Mouse (Mus musculus) myocyte (in vitro differentiated cells): ENCODE data around the gene Aif1l. TPM values are rescaled to one million over a fixed set of nuclear protein-coding genes. Genes with fewer than 3 reads are reported as not detected.

Source experiments
- H3K27me3 ChIP-seq: one replicate; pipeline ENCODE4 v1.6.1; 2011; ENCODE audit not compliant: control insufficient read depth, insufficient read depth, insufficient read length
- H3K36me3 ChIP-seq: one replicate; pipeline ENCODE4 v1.6.1; 2011; ENCODE audit not compliant: control insufficient read depth, insufficient read depth
- H3K4me2 ChIP-seq: one replicate; pipeline ENCODE4 v1.6.1; 2011; ENCODE audit warnings: low read depth, control low read depth
- H3K4me3 ChIP-seq: one replicate; pipeline ENCODE4 v1.5.1; 2011; ENCODE audit warnings: mild to moderate bottlenecking, control low read depth, moderate library complexity
- H3K79me2 ChIP-seq: one replicate; pipeline ENCODE4 v1.6.1; 2011; ENCODE audit not compliant: control insufficient read depth, insufficient read depth
- H3ac ChIP-seq: one replicate; pipeline ENCODE4 v1.6.1; 2011; ENCODE audit not compliant: control insufficient read depth, insufficient read length
- CEBPB ChIP-seq: IDR thresholded peaks from 2 replicates; pipeline ENCODE4 v1.6.1; 2011; ENCODE audit warnings: mild to moderate bottlenecking, moderate library complexity; ENCODE audit not compliant: poor library complexity, insufficient read depth, severe bottlenecking
- E2F4 ChIP-seq: IDR thresholded peaks from one replicate; pipeline ENCODE4 v1.6.1; 2011; ENCODE audit warnings: mild to moderate bottlenecking, control low read depth, moderate library complexity; ENCODE audit not compliant: insufficient read depth
- MAX ChIP-seq: IDR thresholded peaks from one replicate; pipeline ENCODE4 v1.6.1; 2011; ENCODE audit warnings: low read depth, mild to moderate bottlenecking, control low read depth
- MYOD1 ChIP-seq, 3 experiments: IDR thresholded peaks; one replicate each; pipeline ENCODE4 v1.6.1; 2011; ENCODE audit warnings: control low read depth in 2 of 3, low read depth in 2 of 3, mild to moderate bottlenecking in 2 of 3, moderate library complexity in 1 of 3; ENCODE audit not compliant: insufficient read length in 2 of 3, control insufficient read depth in 1 of 3
- MYOG ChIP-seq, 3 experiments: IDR thresholded peaks; one replicate each; pipeline ENCODE4 v1.6.1; 2011; ENCODE audit warnings: control low read depth in 2 of 3, low read depth in 2 of 3, mild to moderate bottlenecking in 2 of 3; ENCODE audit not compliant: insufficient read length in 2 of 3, control insufficient read depth in 1 of 3, insufficient read depth in 1 of 3
- POLR2A ChIP-seq: IDR thresholded peaks from one replicate; pipeline ENCODE4 v1.6.1; 2011; ENCODE audit warnings: low read depth, mild to moderate bottlenecking, control low read depth, moderate library complexity; ENCODE audit not compliant: insufficient read length
- POLR2AphosphoS2 ChIP-seq: IDR thresholded peaks from one replicate; pipeline ENCODE4 v1.6.1; 2011; ENCODE audit warnings: low read depth, control low read depth; ENCODE audit not compliant: insufficient read length
- REST ChIP-seq: IDR thresholded peaks from one replicate; pipeline ENCODE4 v1.6.1; 2011; ENCODE audit warnings: mild to moderate bottlenecking, control low read depth, moderate library complexity; ENCODE audit not compliant: insufficient read depth, insufficient read length
- SRF ChIP-seq: IDR thresholded peaks from one replicate; pipeline ENCODE4 v1.6.1; 2011; ENCODE audit warnings: low read depth; ENCODE audit not compliant: control insufficient read depth, insufficient read length
- TCF12 ChIP-seq: IDR thresholded peaks from one replicate; pipeline ENCODE4 v1.6.1; 2011; ENCODE audit warnings: mild to moderate bottlenecking, control low read depth; ENCODE audit not compliant: poor library complexity, insufficient read depth, severe bottlenecking
- TCF3 ChIP-seq: IDR thresholded peaks from one replicate; pipeline ENCODE4 v1.6.1; 2011; ENCODE audit warnings: low read depth, control low read depth; ENCODE audit not compliant: insufficient read length
- USF1 ChIP-seq: IDR thresholded peaks from one replicate; pipeline ENCODE4 v1.6.1; 2011; ENCODE audit warnings: low read depth, mild to moderate bottlenecking, control low read depth, moderate library complexity
- polyA plus RNA-seq: library from polyadenylated mRNA; unstranded; fragments of >200 nt; fragmentation: generic; extraction: Trizol; gene quantifications from one replicate; pipeline ENCODE4 v1.2.1, GENCODE M21; 2012; ENCODE audit warnings: missing spikeins

The Aif1l gene
- polyA plus RNA-seq, 1 experiment = 159 TPM

DNA sequence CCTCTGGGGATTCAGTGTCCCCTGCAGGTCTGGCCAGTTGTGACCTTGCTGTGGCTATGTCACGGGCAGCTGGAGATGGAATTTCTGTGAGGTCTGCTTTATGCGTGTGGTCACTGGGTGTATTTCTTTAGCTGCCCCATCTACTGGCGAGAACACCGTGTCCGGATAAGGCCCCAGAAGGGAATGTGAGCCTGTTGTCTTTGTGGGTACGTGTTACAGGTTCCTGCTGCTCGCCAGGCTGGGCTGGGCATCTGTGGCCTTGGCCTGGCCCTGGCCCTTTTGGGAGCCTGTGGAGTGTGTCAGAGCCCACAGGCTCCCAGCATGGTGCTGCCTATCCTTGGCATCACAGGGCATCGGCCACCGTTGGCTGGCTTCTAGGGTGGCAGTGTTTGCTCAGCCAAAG, 4.8 kb downstream of the Aif1l start:
- TF ChIP-seq POLR2A = no peak
- peak; percentile 26 to 93 (median 48) for TF ChIP-seq MYOG (IDR thresholded peaks at IDR 0.05; ENCODE audit: control insufficient read depth in 1 of 3, insufficient read depth in 1 of 3, insufficient read length in 2 of 3, low read depth in 2 of 3)
- TF ChIP-seq MYOD1 (IDR thresholded peaks at IDR 0.05; ENCODE audit: control insufficient read depth in 1 of 3, insufficient read length in 2 of 3, low read depth in 2 of 3) = peak in 2 of 3 experiments; percentile 13 to 84
- no peak for TF ChIP-seq USF1
- peak; percentile 46 for TF ChIP-seq POLR2AphosphoS2
- Histone ChIP-seq H3K79me2 (no peaks in the 10 kb centered on the region), H3K4me3 (no peak overlapping the region), H3K27me3 (no peaks in the 10 kb centered on the region), H3ac (no peak overlapping the region), H3K36me3 (no peaks in the 10 kb centered on the region), H3K4me2 (no peak overlapping the region)

DNA sequence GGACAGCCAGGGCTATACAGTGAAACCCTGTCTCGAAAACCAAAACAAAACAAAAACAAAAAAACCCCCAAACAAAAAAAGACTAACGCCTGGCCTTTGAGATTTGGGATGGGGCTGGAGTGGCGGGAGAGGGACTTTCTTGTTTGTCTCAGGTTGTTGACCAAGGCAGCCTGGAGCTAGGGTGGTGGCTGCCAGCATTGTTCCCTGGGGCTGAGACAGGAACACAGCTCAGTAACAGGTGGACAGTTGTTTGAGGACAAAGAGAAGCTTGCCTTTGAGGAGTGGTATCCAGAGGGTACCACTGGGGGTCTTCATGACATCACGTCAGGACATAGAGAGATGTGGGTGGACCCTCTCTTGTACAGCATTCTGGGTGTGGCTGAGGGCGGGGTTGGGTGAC, 5.7 kb downstream of the Aif1l start:
- TF ChIP-seq MYOD1 (IDR thresholded peaks at IDR 0.05; ENCODE audit: control insufficient read depth in 1 of 3, insufficient read length in 2 of 3, low read depth in 2 of 3) (peak in 1 of 3 experiments; percentile 47), POLR2A (no peak), SRF (no peak), MYOG (IDR thresholded peaks at IDR 0.05; ENCODE audit: control insufficient read depth in 1 of 3, insufficient read depth in 1 of 3, insufficient read length in 2 of 3, low read depth in 2 of 3) (peak in 1 of 3 experiments; percentile 15), MAX (no peak), TCF3 (no peak)
- Histone ChIP-seq H3K36me3 (no peaks in the 10 kb centered on the region), H3K79me2 (no peaks in the 10 kb centered on the region), H3ac (no peak overlapping the region), H3K27me3 (no peaks in the 10 kb centered on the region), H3K4me3 (no peak overlapping the region), H3K4me2 (no peak overlapping the region)

GRCm38 (mm10) chr2:31957211-31957610, 7.3 kb downstream of the Aif1l start:
- H3K79me2 ChIP-seq = no peaks in the 10 kb centered on the region
- H3ac ChIP-seq = no peak overlapping the region
- no peak overlapping the region for H3K4me2 ChIP-seq
- TF ChIP-seq MYOG (IDR thresholded peaks at IDR 0.05; ENCODE audit: control insufficient read depth in 1 of 3, insufficient read depth in 1 of 3, insufficient read length in 2 of 3, low read depth in 2 of 3) (peak; percentile 96 to 100 (median 99)), TCF3 (peak; percentile 99), TCF12 (peak; percentile 98), CEBPB (no peak), POLR2AphosphoS2 (no peak), POLR2A (no peak), USF1 (no peak), REST (no peak), MYOD1 (IDR thresholded peaks at IDR 0.05; ENCODE audit: control insufficient read depth in 1 of 3, insufficient read length in 2 of 3, low read depth in 2 of 3) (peak in 2 of 3 experiments; percentile 99), MAX (no peak), E2F4 (no peak)
- no peak overlapping the region for H3K4me3 ChIP-seq
- H3K36me3 ChIP-seq = no peaks in the 10 kb centered on the region
- H3K27me3 ChIP-seq = no peaks in the 10 kb centered on the region

GRCm38 (mm10) chr2:31960986-31961385, 11.0 kb downstream of the Aif1l start:
- H3K4me2 ChIP-seq = no peak overlapping the region
- H3K4me3 ChIP-seq = no peak overlapping the region
- no peaks in the 10 kb centered on the region for H3K36me3 ChIP-seq
- no peaks in the 10 kb centered on the region for H3K79me2 ChIP-seq
- no peak for TF ChIP-seq MYOD1 (IDR thresholded peaks at IDR 0.05; ENCODE audit: control insufficient read depth in 1 of 3, insufficient read length in 2 of 3, low read depth in 2 of 3)
- TF ChIP-seq TCF12 = no peak
- no peak for TF ChIP-seq TCF3
- TF ChIP-seq REST = no peak
- no peak for TF ChIP-seq POLR2A
- TF ChIP-seq POLR2AphosphoS2 = no peak
- TF ChIP-seq USF1 = no peak
- no peak for TF ChIP-seq MAX
- TF ChIP-seq SRF = no peak
- TF ChIP-seq MYOG (IDR thresholded peaks at IDR 0.05; ENCODE audit: control insufficient read depth in 1 of 3, insufficient read depth in 1 of 3, insufficient read length in 2 of 3, low read depth in 2 of 3) = no peak
- TF ChIP-seq E2F4 = no peak
- TF ChIP-seq CEBPB = no peak
- no peak overlapping the region for H3ac ChIP-seq
- H3K27me3 ChIP-seq = no peaks in the 10 kb centered on the region

DNA sequence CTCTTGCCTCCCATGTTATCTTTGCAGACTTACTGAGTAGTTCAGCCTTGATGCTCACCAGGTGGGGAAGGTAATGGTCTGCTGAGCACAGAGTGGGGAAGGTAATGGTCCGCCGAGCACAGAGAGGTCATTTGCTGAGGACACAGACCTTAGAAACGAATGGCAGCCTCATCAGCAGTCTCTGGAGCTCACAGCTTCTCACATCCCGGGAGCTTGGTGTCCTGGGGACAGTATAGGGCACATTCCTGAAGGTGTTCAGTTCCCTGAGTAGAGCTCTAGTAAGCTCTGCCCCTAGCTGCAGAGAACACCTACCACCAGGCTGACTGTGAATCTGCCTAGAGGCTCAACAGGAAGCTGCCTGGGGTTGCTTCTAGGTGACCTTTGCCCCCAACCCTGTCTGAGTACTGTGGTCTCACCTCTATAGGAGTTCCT, 11.9 kb downstream of the Aif1l start:
- Histone ChIP-seq H3ac (no peak overlapping the region), H3K36me3 (no peaks in the 10 kb centered on the region), H3K27me3 (no peaks in the 10 kb centered on the region), H3K79me2 (no peaks in the 10 kb centered on the region), H3K4me3 (no peak overlapping the region), H3K4me2 (no peak overlapping the region)
- TF ChIP-seq MAX (no peak), POLR2AphosphoS2 (no peak), TCF12 (no peak), USF1 (no peak), REST (no peak), POLR2A (no peak), MYOG (IDR thresholded peaks at IDR 0.05; ENCODE audit: control insufficient read depth in 1 of 3, insufficient read depth in 1 of 3, insufficient read length in 2 of 3, low read depth in 2 of 3) (no peak), SRF (no peak), MYOD1 (IDR thresholded peaks at IDR 0.05; ENCODE audit: control insufficient read depth in 1 of 3, insufficient read length in 2 of 3, low read depth in 2 of 3) (no peak), CEBPB (no peak), E2F4 (no peak), TCF3 (no peak)
